In the genomic region with DNA sequence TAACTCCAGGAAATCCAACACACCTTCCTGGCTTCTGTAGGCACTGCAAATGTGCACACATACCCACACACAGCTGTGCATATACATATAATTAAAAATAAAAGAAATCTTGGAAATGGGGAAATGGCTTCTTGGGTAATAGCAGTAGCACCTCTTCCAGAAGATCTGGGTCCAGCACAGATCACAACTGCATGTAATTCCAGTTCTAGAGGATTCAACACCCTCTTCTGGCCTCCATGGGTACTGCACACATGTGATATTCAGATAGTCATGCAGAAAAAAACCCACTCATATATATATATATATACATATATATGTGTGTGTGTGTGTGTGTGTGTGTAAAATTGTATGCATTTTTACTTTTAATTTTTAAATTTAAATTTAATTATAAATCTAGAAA, we compare ENCODE assay signal across 14 mouse cellular contexts.
A peak's percentile ranks its signal among the peaks of the same experiment; 100 is the strongest.
DNase-seq lines count a peak whose midpoint lies in the region; ATAC-seq and TF ChIP-seq lines count a peak whose summit lies in the region.
"Had no signal": no experiment of that assay in that cellular context is flagged by ENCODE, and none has a peak within 500 bp of the region (broad histone marks: within the 10 kb centered on the region; RNA-seq: fewer than 3 reads in every experiment).

No protein-coding gene starts in this region.

- TF ChIP-seq CTCF in intestine, postnatal 0 days (IDR thresholded peaks at IDR 0.05; ENCODE audit: low read depth) = peak; percentile 26

- no peak overlapping the region for H3K4me3 ChIP-seq in intestine, postnatal 0 days (ENCODE audit: low read depth, low read length)
- no peak overlapping the region for H3K4me3 ChIP-seq in intestine, embryonic 16.5 days (ENCODE audit: low read length)
- H3K4me3 ChIP-seq in midbrain, embryonic 11.5 days (ENCODE audit: low read depth, low read length) = no peak overlapping the region
- H3K4me3 ChIP-seq in midbrain, embryonic 10.5 days = no peak overlapping the region
- no peak overlapping the region for H3K4me3 ChIP-seq in embryonic facial prominence, embryonic 11.5 days (ENCODE audit: low read depth, low read length)
- H3K4me3 ChIP-seq: embryonic facial prominence, embryonic 12.5 days; forebrain, embryonic 13.5 days; neural tube, embryonic 15.5 days had no signal

- H3K4me1 ChIP-seq in intestine, postnatal 0 days (replicated peaks; ENCODE audit: control insufficient read depth, insufficient read depth, low read length) = no peaks in the 10 kb centered on the region
- no peaks in the 10 kb centered on the region for H3K4me1 ChIP-seq in intestine, embryonic 16.5 days (ENCODE audit: control insufficient read depth, insufficient read depth, low read length)
- no peaks in the 10 kb centered on the region for H3K4me1 ChIP-seq in midbrain, embryonic 11.5 days (ENCODE audit: control insufficient read depth, insufficient read depth, low read length)
- H3K4me1 ChIP-seq in midbrain, embryonic 10.5 days = peaks cover 7% of the 10 kb centered on the region; the same call in 1 of the 2 replicates
- no peaks in the 10 kb centered on the region for H3K4me1 ChIP-seq in embryonic facial prominence, embryonic 11.5 days (ENCODE audit: control insufficient read depth, insufficient read depth, low read length)
- H3K4me1 ChIP-seq: embryonic facial prominence, embryonic 12.5 days; forebrain, embryonic 13.5 days; neural tube, embryonic 15.5 days had no signal

- H3K36me3 ChIP-seq in intestine, postnatal 0 days (ENCODE audit: control insufficient read depth, insufficient read depth) = no peaks in the 10 kb centered on the region
- no peaks in the 10 kb centered on the region for H3K36me3 ChIP-seq in intestine, embryonic 16.5 days (ENCODE audit: control insufficient read depth, insufficient read depth, low read length)
- no peaks in the 10 kb centered on the region for H3K36me3 ChIP-seq in midbrain, embryonic 11.5 days (ENCODE audit: control insufficient read depth, insufficient read depth, low read length)
- no peaks in the 10 kb centered on the region for H3K36me3 ChIP-seq in midbrain, embryonic 10.5 days
- no peaks in the 10 kb centered on the region for H3K36me3 ChIP-seq in embryonic facial prominence, embryonic 11.5 days (replicated peaks; ENCODE audit: control insufficient read depth, insufficient read depth, low read depth, low read length)
- H3K36me3 ChIP-seq: embryonic facial prominence, embryonic 12.5 days; G1E; neural tube, embryonic 15.5 days had no signal

- no peak overlapping the region for H3K27ac ChIP-seq in intestine, postnatal 0 days (ENCODE audit: low read depth, low read length)
- H3K27ac ChIP-seq in intestine, embryonic 16.5 days (ENCODE audit: low read length) = no peak overlapping the region
- H3K27ac ChIP-seq in midbrain, embryonic 11.5 days (ENCODE audit: low read depth, low read length) = no peak overlapping the region
- H3K27ac ChIP-seq in midbrain, embryonic 10.5 days (replicated peaks) = no peak overlapping the region
- no peak overlapping the region for H3K27ac ChIP-seq in embryonic facial prominence, embryonic 11.5 days (replicated peaks; ENCODE audit: low read depth, low read length)
- H3K27ac ChIP-seq: embryonic facial prominence, embryonic 12.5 days; forebrain, embryonic 13.5 days; neural tube, embryonic 15.5 days had no signal

- H3K4me2 ChIP-seq in intestine, postnatal 0 days (replicated peaks; ENCODE audit: low read depth) = no peak overlapping the region
- no peak overlapping the region for H3K4me2 ChIP-seq in intestine, embryonic 16.5 days (ENCODE audit: low read depth, low read length)
- H3K4me2 ChIP-seq in midbrain, embryonic 11.5 days = no peak overlapping the region
- H3K4me2 ChIP-seq in embryonic facial prominence, embryonic 11.5 days (ENCODE audit: low read depth, low read length) = no peak overlapping the region
- H3K4me2 ChIP-seq: embryonic facial prominence, embryonic 12.5 days; forebrain, embryonic 13.5 days; neural tube, embryonic 15.5 days had no signal

- DNase-seq in midbrain, embryonic 11.5 days (ENCODE audit: low spot score, missing footprints) = peak; percentile 66
- DNase-seq in midbrain, embryonic 10.5 days (ENCODE audit: low spot score) = no peak
- peak; percentile 47 for DNase-seq in R1 (ENCODE audit: low read depth, low spot score)
- DNase-seq in embryonic facial prominence, embryonic 11.5 days (ENCODE audit: low spot score) = peak; percentile 40
- DNase-seq in spleen, adult 18-20 months = no peak
- DNase-seq: gastrocnemius, postnatal 36 days; lung, postnatal 10 days had no signal

- no peak for ATAC-seq in intestine, postnatal 0 days
- ATAC-seq in intestine, embryonic 16.5 days = no peak
- ATAC-seq in midbrain, embryonic 11.5 days (ENCODE audit: low FRiP score) = no peak
- ATAC-seq in embryonic facial prominence, embryonic 11.5 days (replicated peaks; ENCODE audit: insufficient number of reproducible peaks, low FRiP score, low TSS enrichment, low read depth) = no peak
- ATAC-seq: forebrain, embryonic 13.5 days; midbrain, embryonic 16.5 days had no signal

- no peaks in the 10 kb centered on the region for H3K27me3 ChIP-seq in intestine, postnatal 0 days (replicated peaks; ENCODE audit: control insufficient read depth, insufficient read depth, low read length)
- H3K27me3 ChIP-seq in intestine, embryonic 16.5 days (replicated peaks; ENCODE audit: control insufficient read depth, insufficient read depth, low read length) = no peaks in the 10 kb centered on the region
- H3K27me3 ChIP-seq in midbrain, embryonic 11.5 days (ENCODE audit: control insufficient read depth, insufficient read depth, low read length) = no peaks in the 10 kb centered on the region
- 0 out of 2 replicates have a peak, but pooled peaks cover 2% of the 10 kb centered on the region for H3K27me3 ChIP-seq in midbrain, embryonic 10.5 days (ENCODE audit: low read depth, poor library complexity, severe bottlenecking)
- no peaks in the 10 kb centered on the region for H3K27me3 ChIP-seq in embryonic facial prominence, embryonic 11.5 days (ENCODE audit: control insufficient read depth, insufficient read depth, low read length)
- H3K27me3 ChIP-seq: embryonic facial prominence, embryonic 12.5 days; forebrain, embryonic 13.5 days; neural tube, embryonic 15.5 days had no signal

- no peaks in the 10 kb centered on the region for H3K9me3 ChIP-seq in intestine, postnatal 0 days (ENCODE audit: control insufficient read depth)
- H3K9me3 ChIP-seq in intestine, embryonic 16.5 days (ENCODE audit: control insufficient read depth, low read length) = no peaks in the 10 kb centered on the region
- H3K9me3 ChIP-seq in midbrain, embryonic 11.5 days (ENCODE audit: control insufficient read depth, low read length) = no peaks in the 10 kb centered on the region
- no peaks in the 10 kb centered on the region for H3K9me3 ChIP-seq in midbrain, embryonic 10.5 days (replicated peaks)
- no peaks in the 10 kb centered on the region for H3K9me3 ChIP-seq in embryonic facial prominence, embryonic 11.5 days (replicated peaks; ENCODE audit: control insufficient read depth, low read length)
- H3K9me3 ChIP-seq: embryonic facial prominence, embryonic 12.5 days; forebrain, embryonic 13.5 days; neural tube, embryonic 15.5 days had no signal

- no peak overlapping the region for H3K9ac ChIP-seq in intestine, postnatal 0 days (ENCODE audit: low read depth, low read length)
- H3K9ac ChIP-seq in intestine, embryonic 16.5 days (ENCODE audit: low read depth, low read length) = no peak overlapping the region
- H3K9ac ChIP-seq in midbrain, embryonic 11.5 days (ENCODE audit: low read length) = no peak overlapping the region
- no peak overlapping the region for H3K9ac ChIP-seq in embryonic facial prominence, embryonic 11.5 days (replicated peaks; ENCODE audit: low read length)
- H3K9ac ChIP-seq: embryonic facial prominence, embryonic 12.5 days; forebrain, embryonic 13.5 days; neural tube, embryonic 15.5 days had no signal

Comparison
In these comparisons a context has a peak if more than half of its experiments do, and no peak if none do; other contexts are left out.
1. DNase-seq: peak in midbrain, embryonic 11.5 days (single experiment), R1 (single experiment) and embryonic facial prominence, embryonic 11.5 days (single experiment); none in midbrain, embryonic 10.5 days (single experiment) and spleen, adult 18-20 months (0 of 2).